Mouse (Mus musculus): ENCODE results near the gene Cdc42bpg. TPM values are rescaled to one million over a fixed set of nuclear protein-coding genes. Genes with fewer than 3 reads are reported as not detected.

Gene Cdc42bpg
- polyA plus RNA-seq, 1 experiment, result 12.9 TPM

DNA sequence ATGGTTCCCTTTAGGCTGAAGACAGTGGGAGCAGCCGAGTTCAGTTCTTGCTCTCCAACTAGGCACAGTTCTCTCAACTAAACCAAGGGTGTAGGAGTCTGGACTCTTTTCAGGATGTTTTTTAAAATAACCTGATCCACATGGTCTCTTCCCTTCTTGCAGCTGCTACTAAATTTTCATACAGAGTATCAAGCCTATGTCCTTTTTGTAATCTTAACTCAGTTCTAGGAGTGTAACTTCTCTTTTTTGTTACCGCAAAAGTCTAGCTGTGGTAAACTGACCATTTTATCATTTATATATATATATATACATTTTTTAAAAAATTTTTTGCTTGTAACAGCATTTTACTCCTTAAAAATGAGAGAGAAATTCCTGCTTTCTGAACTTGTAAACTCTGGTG, 63.9 kb downstream of the Cdc42bpg start:
- no peak for TF ChIP-seq GATA1 (IDR thresholded peaks at IDR 0.05; ENCODE audit: low read length)

DNA sequence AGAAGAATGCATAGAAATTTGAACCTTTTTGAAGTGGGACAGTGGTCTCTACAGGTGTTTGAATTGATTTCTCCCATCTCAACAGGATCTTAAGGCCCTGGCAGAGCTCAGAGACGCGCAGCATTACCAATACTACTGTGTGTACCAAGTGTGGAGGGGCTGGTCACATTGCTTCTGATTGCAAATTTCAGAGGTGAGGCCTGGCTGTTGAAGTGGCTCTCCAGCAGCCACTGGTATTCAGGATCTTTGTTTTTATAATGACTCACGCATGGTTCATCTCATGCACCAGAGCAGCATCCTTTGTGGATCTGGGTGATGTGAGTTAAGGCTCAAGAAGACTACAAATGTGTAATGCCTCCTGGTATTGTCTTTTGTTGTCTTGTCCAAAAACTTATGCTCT, 66.2 kb downstream of the Cdc42bpg start:
- TF ChIP-seq GATA1 (IDR thresholded peaks at IDR 0.05; ENCODE audit: low read length), result no peak

DNA sequence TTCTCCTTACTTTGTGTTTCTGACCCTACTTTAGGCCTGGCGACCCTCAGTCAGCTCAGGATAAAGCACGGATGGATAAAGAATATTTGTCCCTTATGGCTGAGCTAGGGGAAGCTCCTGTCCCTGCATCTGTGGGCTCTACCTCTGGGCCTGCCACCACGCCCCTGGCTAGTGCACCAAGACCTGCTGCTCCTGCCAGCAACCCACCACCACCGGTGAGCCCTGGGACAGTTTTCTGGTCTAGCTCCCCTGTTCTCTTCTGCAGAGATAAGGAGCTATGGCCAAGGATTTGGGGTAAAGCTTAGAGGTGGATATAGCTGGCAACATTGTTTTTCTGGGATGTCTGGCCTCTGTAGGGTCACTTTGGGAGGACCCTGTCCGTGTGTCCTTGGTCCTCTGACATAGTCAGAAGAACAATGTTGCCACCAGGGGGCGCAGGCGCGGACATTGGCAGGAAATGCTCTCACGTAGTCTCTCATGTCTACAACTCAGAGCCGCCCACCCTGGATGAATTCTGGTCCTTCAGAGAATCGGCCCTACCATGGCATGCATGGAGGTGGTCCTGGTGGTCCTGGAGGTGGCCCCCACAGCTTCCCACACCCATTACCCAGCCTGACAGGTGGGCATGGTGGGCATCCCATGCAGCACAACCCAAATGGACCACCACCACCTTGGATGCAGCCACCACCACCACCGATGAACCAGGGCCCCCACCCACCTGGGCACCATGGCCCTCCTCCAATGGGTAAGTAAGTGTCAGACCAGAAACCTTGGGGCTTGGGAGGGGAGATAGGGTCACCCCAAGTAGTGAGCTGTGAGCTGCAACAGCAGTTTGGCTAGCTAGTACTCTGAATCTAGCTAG, 67.5 kb downstream of the Cdc42bpg start:
- TF ChIP-seq GATA1 (IDR thresholded peaks at IDR 0.05; ENCODE audit: low read length), result no peak

- TF ChIP-seq GATA1 (IDR thresholded peaks at IDR 0.05; ENCODE audit: low read length), result no peak
Measured at GRCm38 (mm10) chr19:6374571-6374970, 68.3 kb downstream of the Cdc42bpg start.

Other genes with a start within 250 kb of the Cdc42bpg start
- gene Mrpl49, start 248.7 kb upstream of the Cdc42bpg start, polyA plus RNA-seq (2012), result 37.7 and 52.6 TPM in 2 replicates
- gene Fau, start 248.6 kb upstream of the Cdc42bpg start, polyA plus RNA-seq (2012), result 3,884 and 3,991 TPM in 2 replicates
- 98.9 and 102 TPM in 2 replicates for gene Znhit2, start 245.3 kb upstream of the Cdc42bpg start, polyA plus RNA-seq (2012)
- 26.5 and 33.6 TPM in 2 replicates for gene Tm7sf2, start 238.1 kb upstream of the Cdc42bpg start, polyA plus RNA-seq (2012)
- gene Vps51, start 229.2 kb upstream of the Cdc42bpg start, polyA plus RNA-seq (2012), result 39.5 and 65.2 TPM in 2 replicates
- not detected in 2 replicates for gene Tmem262, start 226.4 kb upstream of the Cdc42bpg start, polyA plus RNA-seq (2012)
- gene Gm28374, start 224.2 kb upstream of the Cdc42bpg start, polyA plus RNA-seq (2012), result 0.53 and 0.67 TPM in 2 replicates
- 61.7 and 75.6 TPM in 2 replicates for gene Zfpl1, start 221.5 kb upstream of the Cdc42bpg start, polyA plus RNA-seq (2012)
- gene Cdca5, start 221.5 kb upstream of the Cdc42bpg start, polyA plus RNA-seq (2012), result 13.3 and 17.8 TPM in 2 replicates
- gene AC131692.1, start 212.0 kb upstream of the Cdc42bpg start, polyA plus RNA-seq (2012), result 3.5 and 4.9 TPM in 2 replicates
- gene Naaladl1, start 200.7 kb upstream of the Cdc42bpg start, polyA plus RNA-seq (2012), result 0.38 and 0.46 TPM in 2 replicates
- 82.9 and 91.0 TPM in 2 replicates for gene Sac3d1, start 187.8 kb upstream of the Cdc42bpg start, polyA plus RNA-seq (2012)
- 89.0 and 122 TPM in 2 replicates for gene Snx15, start 178.2 kb upstream of the Cdc42bpg start, polyA plus RNA-seq (2012)
- gene Batf2, start 165.5 kb upstream of the Cdc42bpg start, polyA plus RNA-seq (2012), result not detected in 2 replicates
- gene Arl2, start 164.9 kb upstream of the Cdc42bpg start, polyA plus RNA-seq (2012), result 81.6 and 111 TPM in 2 replicates
- gene Majin, start 122.1 kb upstream of the Cdc42bpg start, polyA plus RNA-seq (2012), result not detected in 2 replicates
- not detected in 2 replicates for gene Gpha2, start 80.1 kb upstream of the Cdc42bpg start, polyA plus RNA-seq (2012)
- 10.7 and 14.2 TPM in 2 replicates for gene Ppp2r5b, start 70.6 kb upstream of the Cdc42bpg start, polyA plus RNA-seq (2012)
- 43.9 and 49.6 TPM in 2 replicates for gene Atg2a, start 64.8 kb upstream of the Cdc42bpg start, polyA plus RNA-seq (2012)
- gene Ehd1, start 29.7 kb upstream of the Cdc42bpg start, polyA plus RNA-seq (2012), result 231 and 274 TPM in 2 replicates
- 158 and 188 TPM in 2 replicates for gene Men1, start 28.5 kb downstream of the Cdc42bpg start, polyA plus RNA-seq (2012)
- 24.6 and 36.1 TPM in 2 replicates for gene Map4k2, start 34.7 kb downstream of the Cdc42bpg start, polyA plus RNA-seq (2012)
- 2,071 and 2,221 TPM in 2 replicates for gene Sf1, start 57.2 kb downstream of the Cdc42bpg start, polyA plus RNA-seq (2012)
- gene Pygm, start 77.9 kb downstream of the Cdc42bpg start, polyA plus RNA-seq (2012), result 0.43 and 1.0 TPM in 2 replicates
- 21.2 and 28.0 TPM in 2 replicates for gene Rasgrp2, start 92.9 kb downstream of the Cdc42bpg start, polyA plus RNA-seq (2012)
- gene Nrxn2, start 112.3 kb downstream of the Cdc42bpg start, polyA plus RNA-seq (2012), result 0.05 and 0.17 TPM in 2 replicates
- not detected in 2 replicates for gene Slc22a12, start 236.6 kb downstream of the Cdc42bpg start, polyA plus RNA-seq (2012)

Data from G1E-ER4 (cell line).